Mouse (Mus musculus): ENCODE results near the gene Ttn. TPM values are rescaled to one million over a fixed set of nuclear protein-coding genes. Genes with fewer than 3 reads are reported as not detected.

The Ttn gene
- polyA plus RNA-seq, 1 experiment from 2014 or later = 23.1 TPM

GRCm38 (mm10) chr2:76928816-76929215 is 53.5 kb downstream of the Ttn start:
- no peaks in the 10 kb centered on the region for H3K4me1 ChIP-seq (replicated peaks; ENCODE audit: control insufficient read depth, insufficient read depth, low read length)
- WGBS = 51% methylated on average over 3 of the region's 3 CpGs
- no peaks in the 10 kb centered on the region for H3K9me3 ChIP-seq (ENCODE audit: control insufficient read depth, low read length)
- no peak overlapping the region for H3K27ac ChIP-seq (ENCODE audit: low read length)
- H3K4me2 ChIP-seq (ENCODE audit: low read depth, low read length) = no peak overlapping the region
- no peak overlapping the region for H3K9ac ChIP-seq (ENCODE audit: low read length)
- no peaks in the 10 kb centered on the region for H3K36me3 ChIP-seq (ENCODE audit: control insufficient read depth, insufficient read depth, low read length)
- no peak for ATAC-seq (ENCODE audit: low read depth)
- H3K4me3 ChIP-seq (ENCODE audit: low read length) = no peak overlapping the region
- no peaks in the 10 kb centered on the region for H3K27me3 ChIP-seq (ENCODE audit: control insufficient read depth, insufficient read depth, low read depth, low read length)

- Histone ChIP-seq H3K27me3 (ENCODE audit: control insufficient read depth, insufficient read depth, low read depth, low read length) (no peaks in the 10 kb centered on the region), H3K4me1 (replicated peaks; ENCODE audit: control insufficient read depth, insufficient read depth, low read length) (no peaks in the 10 kb centered on the region), H3K27ac (ENCODE audit: low read length) (no peak overlapping the region), H3K4me3 (ENCODE audit: low read length) (no peak overlapping the region), H3K9ac (ENCODE audit: low read length) (no peak overlapping the region), H3K4me2 (ENCODE audit: low read depth, low read length) (no peak overlapping the region), H3K36me3 (ENCODE audit: control insufficient read depth, insufficient read depth, low read length) (no peaks in the 10 kb centered on the region), H3K9me3 (ENCODE audit: control insufficient read depth, low read length) (no peaks in the 10 kb centered on the region)
- WGBS = 46% methylated on average over 7 of the region's 7 CpGs
- ATAC-seq (ENCODE audit: low read depth) = no peak
Measured at GRCm38 (mm10) chr2:76928298-76928697, 54.0 kb downstream of the Ttn start.

- Histone ChIP-seq H3K4me2 (ENCODE audit: low read depth, low read length) (no peak overlapping the region), H3K4me1 (replicated peaks; ENCODE audit: control insufficient read depth, insufficient read depth, low read length) (no peaks in the 10 kb centered on the region), H3K4me3 (ENCODE audit: low read length) (no peak overlapping the region), H3K27ac (ENCODE audit: low read length) (no peak overlapping the region), H3K27me3 (ENCODE audit: control insufficient read depth, insufficient read depth, low read depth, low read length) (no peaks in the 10 kb centered on the region), H3K9ac (ENCODE audit: low read length) (no peak overlapping the region), H3K9me3 (ENCODE audit: control insufficient read depth, low read length) (no peaks in the 10 kb centered on the region), H3K36me3 (ENCODE audit: control insufficient read depth, insufficient read depth, low read length) (no peaks in the 10 kb centered on the region)
- no peak for ATAC-seq (ENCODE audit: low read depth)
- WGBS = 61% methylated on average over 12 of the region's 12 CpGs
Measured at GRCm38 (mm10) chr2:76926927-76927326, 55.4 kb downstream of the Ttn start.

- Histone ChIP-seq H3K9me3 (ENCODE audit: control insufficient read depth, low read length) (0 out of 2 replicates have a peak, but pooled peaks cover 3% of the 10 kb centered on the region), H3K36me3 (ENCODE audit: control insufficient read depth, insufficient read depth, low read length) (no peaks in the 10 kb centered on the region), H3K4me1 (replicated peaks; ENCODE audit: control insufficient read depth, insufficient read depth, low read length) (no peaks in the 10 kb centered on the region), H3K4me3 (ENCODE audit: low read length) (no peak overlapping the region), H3K27ac (ENCODE audit: low read length) (no peak overlapping the region), H3K4me2 (ENCODE audit: low read depth, low read length) (no peak overlapping the region), H3K27me3 (ENCODE audit: control insufficient read depth, insufficient read depth, low read depth, low read length) (no peaks in the 10 kb centered on the region), H3K9ac (ENCODE audit: low read length) (no peak overlapping the region)
- WGBS = 88% methylated on average over 10 of the region's 10 CpGs
- ATAC-seq (ENCODE audit: low read depth) = no peak
Measured at GRCm38 (mm10) chr2:76914959-76915358, 67.4 kb downstream of the Ttn start.

GRCm38 (mm10) chr2:76908705-76909457 is 73.5 kb downstream of the Ttn start:
- Histone ChIP-seq H3K4me1 (replicated peaks; ENCODE audit: control insufficient read depth, insufficient read depth, low read length) (no peaks in the 10 kb centered on the region), H3K36me3 (ENCODE audit: control insufficient read depth, insufficient read depth, low read length) (no peaks in the 10 kb centered on the region), H3K27me3 (ENCODE audit: control insufficient read depth, insufficient read depth, low read depth, low read length) (no peaks in the 10 kb centered on the region), H3K9ac (ENCODE audit: low read length) (no peak overlapping the region), H3K27ac (ENCODE audit: low read length) (no peak overlapping the region), H3K9me3 (ENCODE audit: control insufficient read depth, low read length) (no peaks in the 10 kb centered on the region), H3K4me3 (ENCODE audit: low read length) (no peak overlapping the region), H3K4me2 (ENCODE audit: low read depth, low read length) (no peak overlapping the region)
- WGBS = 73% methylated on average over 15 of the region's 15 CpGs
- ATAC-seq (ENCODE audit: low read depth) = no peak

GRCm38 (mm10) chr2:76903351-76903750 is 79.0 kb downstream of the Ttn start:
- WGBS = 86% methylated on average over 11 of the region's 11 CpGs
- H3K36me3 ChIP-seq (ENCODE audit: control insufficient read depth, insufficient read depth, low read length) = no peaks in the 10 kb centered on the region
- no peaks in the 10 kb centered on the region for H3K9me3 ChIP-seq (ENCODE audit: control insufficient read depth, low read length)
- no peaks in the 10 kb centered on the region for H3K4me1 ChIP-seq (replicated peaks; ENCODE audit: control insufficient read depth, insufficient read depth, low read length)
- no peak for ATAC-seq (ENCODE audit: low read depth)
- no peak overlapping the region for H3K27ac ChIP-seq (ENCODE audit: low read length)
- H3K4me3 ChIP-seq (ENCODE audit: low read length) = no peak overlapping the region
- no peak overlapping the region for H3K4me2 ChIP-seq (ENCODE audit: low read depth, low read length)
- no peak overlapping the region for H3K9ac ChIP-seq (ENCODE audit: low read length)
- no peaks in the 10 kb centered on the region for H3K27me3 ChIP-seq (ENCODE audit: control insufficient read depth, insufficient read depth, low read depth, low read length)

GRCm38 (mm10) chr2:76901476-76902086 is 80.8 kb downstream of the Ttn start:
- Histone ChIP-seq H3K9ac (ENCODE audit: low read length) (no peak overlapping the region), H3K9me3 (ENCODE audit: control insufficient read depth, low read length) (no peaks in the 10 kb centered on the region), H3K27ac (ENCODE audit: low read length) (no peak overlapping the region), H3K4me3 (ENCODE audit: low read length) (no peak overlapping the region), H3K4me1 (replicated peaks; ENCODE audit: control insufficient read depth, insufficient read depth, low read length) (no peaks in the 10 kb centered on the region), H3K4me2 (ENCODE audit: low read depth, low read length) (no peak overlapping the region), H3K27me3 (ENCODE audit: control insufficient read depth, insufficient read depth, low read depth, low read length) (no peaks in the 10 kb centered on the region), H3K36me3 (ENCODE audit: control insufficient read depth, insufficient read depth, low read length) (no peaks in the 10 kb centered on the region)
- 78% methylated on average over 24 of the region's 24 CpGs for WGBS
- ATAC-seq (ENCODE audit: low read depth) = no peak

- H3K27ac ChIP-seq (ENCODE audit: low read length) = no peak overlapping the region
- H3K4me2 ChIP-seq (ENCODE audit: low read depth, low read length) = no peak overlapping the region
- no peak overlapping the region for H3K4me3 ChIP-seq (ENCODE audit: low read length)
- WGBS = 93% methylated on average over 11 of the region's 11 CpGs
- no peaks in the 10 kb centered on the region for H3K27me3 ChIP-seq (ENCODE audit: control insufficient read depth, insufficient read depth, low read depth, low read length)
- H3K9me3 ChIP-seq (ENCODE audit: control insufficient read depth, low read length) = no peaks in the 10 kb centered on the region
- no peaks in the 10 kb centered on the region for H3K36me3 ChIP-seq (ENCODE audit: control insufficient read depth, insufficient read depth, low read length)
- no peak overlapping the region for H3K9ac ChIP-seq (ENCODE audit: low read length)
- no peaks in the 10 kb centered on the region for H3K4me1 ChIP-seq (replicated peaks; ENCODE audit: control insufficient read depth, insufficient read depth, low read length)
- no peak for ATAC-seq (ENCODE audit: low read depth)
Measured at GRCm38 (mm10) chr2:76899886-76900285, 82.5 kb downstream of the Ttn start.

GRCm38 (mm10) chr2:76896990-76897389 is 85.4 kb downstream of the Ttn start:
- H3K4me2 ChIP-seq (ENCODE audit: low read depth, low read length) = no peak overlapping the region
- H3K4me1 ChIP-seq (replicated peaks; ENCODE audit: control insufficient read depth, insufficient read depth, low read length) = no peaks in the 10 kb centered on the region
- H3K27ac ChIP-seq (ENCODE audit: low read length) = no peak overlapping the region
- H3K9ac ChIP-seq (ENCODE audit: low read length) = no peak overlapping the region
- 81% methylated on average over 8 of the region's 8 CpGs for WGBS
- no peaks in the 10 kb centered on the region for H3K9me3 ChIP-seq (ENCODE audit: control insufficient read depth, low read length)
- H3K4me3 ChIP-seq (ENCODE audit: low read length) = no peak overlapping the region
- ATAC-seq (ENCODE audit: low read depth) = no peak
- H3K27me3 ChIP-seq (ENCODE audit: control insufficient read depth, insufficient read depth, low read depth, low read length) = no peaks in the 10 kb centered on the region
- H3K36me3 ChIP-seq (ENCODE audit: control insufficient read depth, insufficient read depth, low read length) = no peaks in the 10 kb centered on the region

All from lung, embryonic 16.5 days (tissue).